Mouse (Mus musculus): ENCODE measurements around the gene Pum2. TPM values are rescaled to one million over a fixed set of nuclear protein-coding genes. Genes with fewer than 3 reads are reported as not detected.

Pum2 gene
- polyA plus RNA-seq, 1 experiment: 149 TPM

DNA sequence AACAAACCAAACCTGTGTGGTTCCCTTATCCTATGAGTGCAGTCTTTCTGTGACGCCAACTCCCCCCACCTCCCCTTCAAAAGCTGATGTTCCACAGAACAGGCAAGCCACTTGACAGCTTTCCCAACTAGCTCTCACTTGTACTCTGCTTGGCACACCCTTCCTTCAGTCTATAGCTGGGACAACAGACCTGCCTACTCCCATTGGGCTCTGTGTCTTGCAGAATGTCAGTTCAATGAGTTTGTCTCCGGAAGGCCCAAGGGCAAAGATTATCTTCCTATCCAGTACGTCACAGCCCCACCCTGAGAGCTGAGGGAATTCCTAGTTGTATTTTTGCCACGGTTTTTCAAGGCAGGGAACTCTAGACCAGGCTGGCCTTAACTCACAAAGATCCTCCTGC, 85.2 kb downstream of the Pum2 start:
- DNase-seq: no peak
- WGBS: 92% methylated on average over 4 of the region's 4 CpGs
- Histone ChIP-seq H3K4me3 (ENCODE audit: control insufficient read depth, insufficient read depth, low read length) (no peak overlapping the region), H3K27ac (ENCODE audit: control insufficient read depth, insufficient read depth, low read length) (no peak overlapping the region), H3K27me3 (ENCODE audit: control insufficient read depth, insufficient read depth, low read length) (no peaks in the 10 kb centered on the region), H3K4me1 (replicated peaks; ENCODE audit: control insufficient read depth, insufficient read depth, low read length) (peaks cover 6% of the 10 kb centered on the region), H3K36me3 (ENCODE audit: control insufficient read depth, insufficient read depth, low read length) (no peaks in the 10 kb centered on the region; the same call in 1 of the 2 replicates)
- TF ChIP-seq POLR2A (IDR thresholded peaks at IDR 0.05; ENCODE audit: control insufficient read depth, extremely low read depth, insufficient read depth, low read length, poor library complexity): no peak
- no peak for TF ChIP-seq CTCF (IDR thresholded peaks at IDR 0.05; ENCODE audit: borderline replicate concordance, control insufficient read depth, extremely low read depth, insufficient read depth, low read length, poor library complexity)

DNA sequence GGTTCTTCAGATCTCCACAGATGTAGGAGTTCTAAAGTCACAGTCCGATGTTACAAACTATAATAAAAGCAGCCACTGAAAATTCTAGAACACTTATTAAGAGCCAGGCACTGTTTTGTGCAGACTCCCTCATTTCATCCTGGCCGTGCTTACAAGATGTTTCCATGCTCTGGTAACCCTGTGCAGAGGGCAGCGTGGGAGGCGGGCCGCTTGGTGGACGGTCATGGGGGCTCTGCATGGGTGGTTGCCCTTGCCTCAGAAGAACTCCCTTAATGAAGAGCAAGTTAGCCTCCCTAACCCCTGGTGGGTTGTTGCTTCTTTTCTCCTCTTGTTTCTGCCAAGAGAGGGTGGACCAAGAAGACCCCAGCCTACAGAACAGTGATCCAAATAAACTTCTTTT, 85.8 kb downstream of the Pum2 start:
- Histone ChIP-seq H3K27me3 (ENCODE audit: control insufficient read depth, insufficient read depth, low read length) (no peaks in the 10 kb centered on the region), H3K4me1 (replicated peaks; ENCODE audit: control insufficient read depth, insufficient read depth, low read length) (peaks cover 6% of the 10 kb centered on the region), H3K36me3 (ENCODE audit: control insufficient read depth, insufficient read depth, low read length) (no peaks in the 10 kb centered on the region), H3K27ac (ENCODE audit: control insufficient read depth, insufficient read depth, low read length) (no peak overlapping the region), H3K4me3 (ENCODE audit: control insufficient read depth, insufficient read depth, low read length) (no peak overlapping the region)
- no peak for DNase-seq
- 94% methylated on average over 6 of the region's 6 CpGs for WGBS
- TF ChIP-seq POLR2A (IDR thresholded peaks at IDR 0.05; ENCODE audit: control insufficient read depth, extremely low read depth, insufficient read depth, low read length, poor library complexity) (no peak), CTCF (IDR thresholded peaks at IDR 0.05; ENCODE audit: borderline replicate concordance, control insufficient read depth, extremely low read depth, insufficient read depth, low read length, poor library complexity) (no peak)

DNA sequence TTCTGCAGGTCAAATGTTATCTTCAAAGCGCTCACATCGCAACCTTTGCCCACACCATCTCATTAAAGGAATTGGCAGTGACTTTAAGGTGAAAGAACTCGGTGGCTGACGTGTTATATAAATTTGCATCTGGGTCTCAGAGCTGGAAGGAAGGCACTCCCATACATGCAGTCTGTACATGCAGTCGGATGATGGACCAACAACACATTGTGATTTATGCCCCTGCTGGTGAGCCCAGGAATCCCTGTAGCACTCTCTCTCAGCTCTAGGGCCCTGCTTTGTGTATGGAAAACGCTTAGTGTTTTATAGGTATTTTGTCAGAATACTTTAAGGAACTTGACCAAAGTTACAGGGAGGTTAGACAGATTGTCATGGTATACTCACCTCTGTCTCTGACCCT, 86.6 kb downstream of the Pum2 start:
- H3K4me3 ChIP-seq (ENCODE audit: control insufficient read depth, insufficient read depth, low read length): no peak overlapping the region
- 95% methylated on average over 6 of the region's 6 CpGs for WGBS
- H3K27me3 ChIP-seq (ENCODE audit: control insufficient read depth, insufficient read depth, low read length): no peaks in the 10 kb centered on the region
- H3K36me3 ChIP-seq (ENCODE audit: control insufficient read depth, insufficient read depth, low read length): no peaks in the 10 kb centered on the region
- TF ChIP-seq CTCF (IDR thresholded peaks at IDR 0.05; ENCODE audit: borderline replicate concordance, control insufficient read depth, extremely low read depth, insufficient read depth, low read length, poor library complexity): no peak
- no peak for TF ChIP-seq POLR2A (IDR thresholded peaks at IDR 0.05; ENCODE audit: control insufficient read depth, extremely low read depth, insufficient read depth, low read length, poor library complexity)
- no peak overlapping the region for H3K27ac ChIP-seq (ENCODE audit: control insufficient read depth, insufficient read depth, low read length)
- peaks cover 6% of the 10 kb centered on the region for H3K4me1 ChIP-seq (replicated peaks; ENCODE audit: control insufficient read depth, insufficient read depth, low read length)
- DNase-seq: no peak

DNA sequence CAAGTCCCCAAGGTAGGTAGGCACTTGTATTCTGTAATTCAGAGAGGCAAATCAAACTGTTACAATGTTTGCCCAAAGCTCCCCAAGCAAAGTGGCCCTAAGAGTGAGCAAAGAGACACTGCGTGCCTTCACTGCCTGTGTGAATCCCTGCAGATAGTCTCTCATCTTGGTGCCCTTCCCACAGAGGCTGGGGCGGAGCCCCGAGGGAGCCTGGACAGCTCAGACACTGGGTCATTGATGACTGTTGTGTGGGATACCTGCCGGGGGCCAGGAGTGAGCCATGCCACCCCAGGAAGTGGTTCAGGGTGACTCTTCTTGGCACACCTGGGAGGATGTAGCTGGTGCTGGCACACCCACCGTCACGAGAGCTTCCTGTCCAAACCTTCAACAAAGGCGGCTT, 87.1 kb downstream of the Pum2 start:
- Histone ChIP-seq H3K4me3 (ENCODE audit: control insufficient read depth, insufficient read depth, low read length) (no peak overlapping the region), H3K4me1 (replicated peaks; ENCODE audit: control insufficient read depth, insufficient read depth, low read length) (peaks cover 6% of the 10 kb centered on the region), H3K27me3 (ENCODE audit: control insufficient read depth, insufficient read depth, low read length) (no peaks in the 10 kb centered on the region), H3K27ac (ENCODE audit: control insufficient read depth, insufficient read depth, low read length) (no peak overlapping the region), H3K36me3 (ENCODE audit: control insufficient read depth, insufficient read depth, low read length) (no peaks in the 10 kb centered on the region)
- 58% methylated on average over 7 of the region's 7 CpGs for WGBS
- DNase-seq: peak; percentile 5
- TF ChIP-seq POLR2A (IDR thresholded peaks at IDR 0.05; ENCODE audit: control insufficient read depth, extremely low read depth, insufficient read depth, low read length, poor library complexity) (no peak), CTCF (IDR thresholded peaks at IDR 0.05; ENCODE audit: borderline replicate concordance, control insufficient read depth, extremely low read depth, insufficient read depth, low read length, poor library complexity) (no peak)

DNA sequence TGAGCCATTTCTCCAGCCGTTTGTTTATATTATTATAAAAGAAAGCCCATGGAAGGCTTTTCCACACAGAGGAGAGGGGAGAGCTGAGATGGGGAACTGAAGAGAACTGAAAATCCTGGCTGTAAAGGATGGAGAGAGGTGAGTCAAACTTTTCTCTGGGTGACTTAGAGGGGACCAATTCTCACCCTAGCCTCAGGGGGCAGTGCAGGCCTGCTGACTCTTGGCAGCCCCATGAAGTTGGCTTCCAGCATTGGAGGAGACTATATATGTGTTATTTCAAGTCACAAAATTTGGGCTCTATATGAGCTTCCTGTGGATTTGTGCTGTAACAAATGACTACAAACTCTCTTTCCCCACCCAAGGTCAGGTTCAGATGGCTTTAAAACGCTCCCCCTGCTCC, 88.7 kb downstream of the Pum2 start:
- Histone ChIP-seq H3K27ac (ENCODE audit: control insufficient read depth, insufficient read depth, low read length) (no peak overlapping the region), H3K36me3 (ENCODE audit: control insufficient read depth, insufficient read depth, low read length) (no peaks in the 10 kb centered on the region), H3K4me1 (replicated peaks; ENCODE audit: control insufficient read depth, insufficient read depth, low read length) (peaks cover 6% of the 10 kb centered on the region), H3K4me3 (ENCODE audit: control insufficient read depth, insufficient read depth, low read length) (no peak overlapping the region), H3K27me3 (ENCODE audit: control insufficient read depth, insufficient read depth, low read length) (no peaks in the 10 kb centered on the region)
- no peak for TF ChIP-seq POLR2A (IDR thresholded peaks at IDR 0.05; ENCODE audit: control insufficient read depth, extremely low read depth, insufficient read depth, low read length, poor library complexity)
- DNase-seq: no peak
- WGBS: 79% methylated on average over 2 of the region's 2 CpGs

DNA sequence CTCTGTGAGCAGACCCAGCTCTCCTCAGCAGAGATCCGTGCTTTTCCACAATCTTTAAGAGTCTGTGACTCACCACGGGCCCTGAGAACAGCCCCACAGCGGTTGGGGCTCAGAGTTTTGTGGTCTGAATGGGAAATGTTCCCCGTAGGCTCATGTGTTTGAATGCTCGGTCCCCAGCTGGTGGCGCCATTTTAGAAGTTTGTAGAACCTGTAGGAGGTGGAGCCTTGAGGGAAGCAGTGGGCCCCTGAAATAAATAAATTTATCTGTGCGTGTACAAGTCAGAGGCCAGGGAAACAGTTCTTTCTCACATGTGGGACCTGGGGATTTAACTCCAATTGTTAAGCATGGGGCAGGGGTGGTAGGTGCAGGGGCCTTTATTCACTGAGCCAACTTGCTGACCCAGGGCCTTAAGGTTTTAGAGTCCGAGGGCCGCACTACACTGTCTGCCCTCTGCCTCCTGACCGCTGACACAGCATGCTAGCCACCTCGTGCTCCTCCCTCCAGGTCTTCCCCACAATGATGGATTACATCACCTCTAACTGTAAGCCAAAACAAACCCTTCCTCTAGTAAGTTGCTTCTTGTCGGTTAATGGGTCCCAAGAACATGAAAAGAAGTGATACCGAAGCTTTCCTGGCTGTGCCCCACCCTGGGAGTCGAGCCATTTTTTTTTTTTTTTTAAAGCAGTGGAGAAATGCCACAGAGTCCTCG, 90.4 kb downstream of the Pum2 start:
- 92% methylated on average over 15 of the region's 15 CpGs for WGBS
- no peak for DNase-seq
- H3K4me3 ChIP-seq (ENCODE audit: control insufficient read depth, insufficient read depth, low read length): no peak overlapping the region
- TF ChIP-seq POLR2A (IDR thresholded peaks at IDR 0.05; ENCODE audit: control insufficient read depth, extremely low read depth, insufficient read depth, low read length, poor library complexity) (no peak), CTCF (IDR thresholded peaks at IDR 0.05; ENCODE audit: borderline replicate concordance, control insufficient read depth, extremely low read depth, insufficient read depth, low read length, poor library complexity) (no peak)
- H3K27me3 ChIP-seq (ENCODE audit: control insufficient read depth, insufficient read depth, low read length): no peaks in the 10 kb centered on the region
- no peaks in the 10 kb centered on the region for H3K36me3 ChIP-seq (ENCODE audit: control insufficient read depth, insufficient read depth, low read length)
- H3K4me1 ChIP-seq (replicated peaks; ENCODE audit: control insufficient read depth, insufficient read depth, low read length): peaks cover 6% of the 10 kb centered on the region
- no peak overlapping the region for H3K27ac ChIP-seq (ENCODE audit: control insufficient read depth, insufficient read depth, low read length)
